Mouse (Mus musculus): ENCODE results near the gene Tlk1.
A peak's percentile ranks its signal among the peaks of the same experiment; 100 is the strongest.

Tlk1 gene

GRCm38 (mm10) chr2:70825371-70826051, at the start of gene Tlk1:
Gene Tlk1 (minus strand): TSS chr2:70825728.
- DNase-seq = peak; percentile 96

- DNase-seq = no peak
These were observed 49.6 kb upstream of the Tlk1 start for GRCm38 (mm10) chr2:70875129-70875528.

GRCm38 (mm10) chr2:70873168-70873567, 47.6 kb upstream of the Tlk1 start:
- no peak for DNase-seq

- DNase-seq = peak; percentile 24
These were observed 46.0 kb upstream of the Tlk1 start for GRCm38 (mm10) chr2:70871466-70872022.

- DNase-seq = no peak
These were observed 45.3 kb upstream of the Tlk1 start for GRCm38 (mm10) chr2:70870819-70871218.

GRCm38 (mm10) chr2:70869116-70869515, 43.6 kb upstream of the Tlk1 start:
- DNase-seq = no peak

GRCm38 (mm10) chr2:70867231-70867630, 41.7 kb upstream of the Tlk1 start:
- DNase-seq = no peak

- no peak for DNase-seq
These were observed 37.4 kb upstream of the Tlk1 start for GRCm38 (mm10) chr2:70862881-70863280.

- DNase-seq = no peak
These were observed 34.2 kb upstream of the Tlk1 start for GRCm38 (mm10) chr2:70859740-70860139.

GRCm38 (mm10) chr2:70856971-70857370, 31.4 kb upstream of the Tlk1 start:
- no peak for DNase-seq

- DNase-seq = no peak
These were observed 28.8 kb upstream of the Tlk1 start for GRCm38 (mm10) chr2:70854231-70854888.

- no peak for DNase-seq
These were observed 27.8 kb upstream of the Tlk1 start for GRCm38 (mm10) chr2:70853329-70853728.

GRCm38 (mm10) chr2:70852796-70853221, 27.3 kb upstream of the Tlk1 start:
- peak; percentile 21 for DNase-seq

- DNase-seq = no peak
These were observed 26.8 kb upstream of the Tlk1 start for GRCm38 (mm10) chr2:70852186-70852795.

GRCm38 (mm10) chr2:70845871-70846270, 20.3 kb upstream of the Tlk1 start:
- DNase-seq = no peak

- no peak for DNase-seq
These were observed 19.3 kb upstream of the Tlk1 start for GRCm38 (mm10) chr2:70844694-70845395.

- DNase-seq = no peak
These were observed 16.6 kb upstream of the Tlk1 start for GRCm38 (mm10) chr2:70842049-70842618.

GRCm38 (mm10) chr2:70838536-70839216, 13.1 kb upstream of the Tlk1 start:
- peak; percentile 34 for DNase-seq

- DNase-seq = no peak
These were observed 10.8 kb upstream of the Tlk1 start for GRCm38 (mm10) chr2:70836306-70836651.

GRCm38 (mm10) chr2:70835641-70836305, 10.2 kb upstream of the Tlk1 start:
- DNase-seq = no peak

GRCm38 (mm10) chr2:70835209-70835608, 9.7 kb upstream of the Tlk1 start:
- DNase-seq = no peak

GRCm38 (mm10) chr2:70833261-70833660, 7.7 kb upstream of the Tlk1 start:
- no peak for DNase-seq

Data from embryo, embryonic 11 days (tissue).